Mouse (Mus musculus) stomach, postnatal 0 days (tissue): ENCODE data around the gene Ercc6l2. TPM values are rescaled to one million over a fixed set of nuclear protein-coding genes. Genes with fewer than 3 reads are reported as not detected.

Experiments used
- ATAC-seq: fragments of 200-750 bp; cut with Nextera tagmentation; 2 replicates; pipeline ENCODE4 v1.8.0; 2017; ENCODE audit not compliant: low FRiP score, low TSS enrichment
- DNase-seq: peaks from one replicate; pipeline ENCODE4 v3.0.0-alpha.2; 2016; ENCODE audit warnings: low spot score
- H3K27ac ChIP-seq: fragments of 300-500 bp; sonication (generic); replicated peaks from 2 replicates; pipeline ENCODE4 v1.5.1; 2014; ENCODE audit warnings: mild to moderate bottlenecking, control low read depth
- H3K27me3 ChIP-seq: fragments of 300-500 bp; sonication (generic); 2 replicates; pipeline ENCODE4 v1.6.1; 2014; ENCODE audit warnings: low read length; ENCODE audit not compliant: control insufficient read depth, insufficient read depth
- H3K36me3 ChIP-seq: fragments of 300-500 bp; sonication (generic); 2 replicates; pipeline ENCODE4 v1.6.1; 2014; ENCODE audit warnings: low read length, mixed read lengths; ENCODE audit not compliant: control insufficient read depth, insufficient read depth
- H3K4me1 ChIP-seq: fragments of 300-500 bp; sonication (generic); replicated peaks from 2 replicates; pipeline ENCODE4 v1.6.1; 2014; ENCODE audit warnings: antibody characterized with exemption; ENCODE audit not compliant: control insufficient read depth, insufficient read depth
- H3K4me2 ChIP-seq: fragments of 300-500 bp; sonication (generic); replicated peaks from 2 replicates; pipeline ENCODE4 v1.6.1; 2014; ENCODE audit warnings: low read depth, mild to moderate bottlenecking, control low read depth, moderate library complexity
- H3K4me3 ChIP-seq: fragments of 300-500 bp; sonication (generic); 2 replicates; pipeline ENCODE4 v1.5.1; 2014; ENCODE audit warnings: low read depth, low read length, control low read depth
- H3K9ac ChIP-seq: fragments of 300-500 bp; sonication (generic); 2 replicates; pipeline ENCODE4 v1.6.1; 2014; ENCODE audit warnings: mild to moderate bottlenecking, low read length, control low read depth, mixed read lengths
- H3K9me3 ChIP-seq: fragments of 300-500 bp; sonication (generic); 2 replicates; pipeline ENCODE4 v1.6.1; 2016; ENCODE audit warnings: low read length; ENCODE audit not compliant: control insufficient read depth
- CTCF ChIP-seq: IDR thresholded peaks from 2 replicates; pipeline ENCODE4 v1.5.1; 2016; ENCODE audit warnings: antibody characterized with exemption, low read depth, mild to moderate bottlenecking, moderate library complexity
- EP300 ChIP-seq: optimal IDR thresholded peaks from 2 replicates; pipeline ENCODE3; 2016; ENCODE audit warnings: antibody characterized with exemption
- WGBS: fragments of 180-500 bp; shearing (Covaris S2); extraction: QIAGEN DNeasy Blood & Tissue Kit; methylation state at CpG from one replicate; pipeline ENCODE4 v1.1.7; 2014; 5-methylcytosine and 5-hydroxymethylcytosine counted together
- polyA plus RNA-seq: library from polyadenylated mRNA; unstranded; fragments of >200 nt; fragmentation: Nextera tagmentation; extraction: Ambion mirVana; gene quantifications from 2 replicates; pipeline ENCODE4 v1.2.1, GENCODE M21; 2015

Ercc6l2 gene
- polyA plus RNA-seq, 1 experiment from 2014 or later = 8.5 TPM

DNA sequence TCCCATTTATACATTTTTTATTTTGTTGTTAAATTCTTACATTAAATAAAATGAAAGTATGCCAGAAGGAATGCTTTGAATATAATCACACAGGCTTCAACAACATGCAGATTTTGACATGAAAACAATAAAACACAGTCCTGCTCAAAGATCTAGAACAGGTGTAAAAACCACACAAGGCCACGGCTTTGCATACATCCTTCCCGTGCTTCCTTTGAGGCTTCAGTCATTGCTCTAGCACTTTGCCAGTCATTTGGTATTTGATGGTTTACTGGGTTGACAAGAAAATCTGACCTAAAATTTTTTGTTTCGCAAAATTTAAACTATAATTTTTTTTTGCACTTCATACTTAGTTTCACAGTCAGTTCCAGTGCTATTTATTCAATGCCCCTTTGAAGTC is 7.1 kb upstream of the Ercc6l2 start:
- WGBS = 77% methylated on average over 3 of the region's 3 CpGs
- Histone ChIP-seq H3K4me3 (no peak overlapping the region), H3K4me2 (no peak overlapping the region), H3K9ac (no peak overlapping the region), H3K4me1 (no peaks in the 10 kb centered on the region), H3K9me3 (no peaks in the 10 kb centered on the region), H3K27ac (no peak overlapping the region), H3K36me3 (no peaks in the 10 kb centered on the region), H3K27me3 (no peaks in the 10 kb centered on the region)
- no peak for TF ChIP-seq EP300
- TF ChIP-seq CTCF = no peak
- no peak for ATAC-seq
- no peak for DNase-seq

DNA sequence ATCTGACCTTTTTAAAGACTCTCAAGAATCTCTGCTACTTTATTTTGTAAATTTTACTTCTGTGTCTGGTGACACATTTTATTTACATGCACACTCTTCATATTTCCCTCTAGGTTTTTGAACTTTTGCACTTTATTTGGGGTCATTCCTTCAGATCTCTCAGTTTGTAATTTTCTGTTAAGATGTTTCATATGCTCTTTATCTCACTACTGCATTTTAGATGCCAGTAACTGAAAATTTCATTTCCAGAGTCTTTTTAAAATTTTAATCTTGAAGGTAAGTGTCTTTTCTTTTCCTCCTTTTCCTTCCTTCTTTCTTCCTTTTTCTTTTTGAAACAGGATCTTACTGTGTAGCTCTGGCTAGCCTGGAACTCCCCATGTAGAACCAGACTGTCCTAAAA is 3.6 kb upstream of the Ercc6l2 start:
- ATAC-seq (no peak), DNase-seq (no peak)
- Histone ChIP-seq H3K9me3 (no peaks in the 10 kb centered on the region), H3K27ac (no peak overlapping the region), H3K4me2 (no peak overlapping the region), H3K4me3 (no peak overlapping the region), H3K9ac (no peak overlapping the region), H3K27me3 (no peaks in the 10 kb centered on the region), H3K36me3 (no peaks in the 10 kb centered on the region), H3K4me1 (peaks cover 6% of the 10 kb centered on the region; the same call in 1 of the 2 replicates)
- TF ChIP-seq CTCF = no peak
- TF ChIP-seq EP300 = no peak

GRCm38 (mm10) chr13:63815931-63816330 is 891 bp downstream of the Ercc6l2 start:
- no peak for TF ChIP-seq EP300
- no peak for TF ChIP-seq CTCF
- Histone ChIP-seq H3K4me2 (peak overlapping the region; percentile 78), H3K9ac (peak overlapping the region; percentile 79), H3K36me3 (no peaks in the 10 kb centered on the region), H3K27ac (no peak overlapping the region), H3K9me3 (no peaks in the 10 kb centered on the region), H3K4me1 (peaks cover 6% of the 10 kb centered on the region; the same call in 1 of the 2 replicates), H3K27me3 (no peaks in the 10 kb centered on the region), H3K4me3 (peak overlapping the region; percentile 64)
- no peak for DNase-seq
- ATAC-seq = no peak

GRCm38 (mm10) chr13:63845758-63846157 is 30.7 kb downstream of the Ercc6l2 start:
- no peak overlapping the region for H3K4me2 ChIP-seq
- no peaks in the 10 kb centered on the region for H3K9me3 ChIP-seq
- TF ChIP-seq CTCF = no peak
- no peak for TF ChIP-seq EP300
- no peak overlapping the region for H3K27ac ChIP-seq
- no peaks in the 10 kb centered on the region for H3K27me3 ChIP-seq
- no peak overlapping the region for H3K4me3 ChIP-seq
- no peaks in the 10 kb centered on the region for H3K4me1 ChIP-seq
- no peak for ATAC-seq
- H3K36me3 ChIP-seq = peaks cover 3% of the 10 kb centered on the region
- H3K9ac ChIP-seq = no peak overlapping the region
- WGBS = 85% methylated on average over 2 of the region's 2 CpGs
- DNase-seq = no peak

DNA sequence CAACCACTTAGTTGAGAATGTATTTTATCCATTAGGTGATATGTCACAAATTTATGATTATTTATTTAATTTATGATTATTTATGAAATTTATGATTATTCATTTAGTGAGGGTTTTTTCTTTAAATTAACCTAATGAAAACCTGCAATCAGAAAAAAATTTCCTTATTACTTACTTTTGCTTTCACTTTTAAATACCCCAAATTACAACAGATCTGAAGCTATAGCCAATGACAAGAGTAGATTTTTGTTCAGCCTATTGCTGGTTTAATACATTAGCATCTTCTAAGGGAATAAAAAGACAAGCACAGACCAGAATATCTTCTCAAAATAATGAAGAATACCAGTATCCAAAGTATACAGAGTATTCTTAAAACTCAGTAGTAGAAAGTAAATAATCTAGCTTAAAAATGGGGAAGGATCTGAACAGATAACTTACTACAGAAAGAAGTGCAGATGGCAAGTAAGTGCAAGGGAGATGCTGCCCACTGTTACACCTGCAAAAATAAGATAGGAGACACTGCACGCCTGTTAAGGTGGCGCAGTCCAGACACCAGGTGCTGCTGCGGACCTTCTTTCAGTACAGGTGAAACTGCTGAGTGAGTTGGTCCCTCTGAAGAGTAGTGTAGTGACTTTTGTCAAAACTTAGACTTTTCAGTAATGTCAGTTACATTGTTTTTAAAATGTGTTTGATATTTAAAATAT is 35.4 kb downstream of the Ercc6l2 start:
- Histone ChIP-seq H3K9me3 (no peaks in the 10 kb centered on the region), H3K27me3 (no peaks in the 10 kb centered on the region), H3K27ac (no peak overlapping the region), H3K36me3 (no peaks in the 10 kb centered on the region; the same call in 1 of the 2 replicates), H3K4me3 (no peak overlapping the region), H3K9ac (no peak overlapping the region), H3K4me2 (no peak overlapping the region), H3K4me1 (no peaks in the 10 kb centered on the region)
- ATAC-seq (no peak), DNase-seq (no peak)
- TF ChIP-seq EP300 (no peak), CTCF (no peak)
- WGBS = 93% methylated on average over 3 of the region's 3 CpGs

- H3K36me3 ChIP-seq = 0 out of 2 replicates have a peak, but pooled peaks cover 5% of the 10 kb centered on the region
- H3K27me3 ChIP-seq = no peaks in the 10 kb centered on the region
- no peak for DNase-seq
- no peak overlapping the region for H3K27ac ChIP-seq
- WGBS = 91% methylated on average over 2 of the region's 2 CpGs
- H3K9ac ChIP-seq = no peak overlapping the region
- no peaks in the 10 kb centered on the region for H3K9me3 ChIP-seq
- H3K4me3 ChIP-seq = no peak overlapping the region
- no peaks in the 10 kb centered on the region for H3K4me1 ChIP-seq
- no peak for ATAC-seq
- TF ChIP-seq CTCF = no peak
- no peak for TF ChIP-seq EP300
- H3K4me2 ChIP-seq = no peak overlapping the region
Observed at GRCm38 (mm10) chr13:63872585-63873282, 57.7 kb downstream of the Ercc6l2 start.
